Mouse (Mus musculus) MEL (cell line): ENCODE measurements around the gene Ccdc87. TPM values are rescaled to one million over a fixed set of nuclear protein-coding genes. Genes with fewer than 3 reads are reported as not detected.

Experiments used
- DNase-seq: peaks from one replicate; pipeline ENCODE4 v3.0.0; 2011; ENCODE audit warnings: low read depth, low spot score
- H3K27ac ChIP-seq: 2 replicates; pipeline ENCODE4 v1.5.1; 2012; ENCODE audit warnings: low read depth, mild to moderate bottlenecking, control low read depth, low read length, moderate library complexity; ENCODE audit not compliant: control insufficient read depth
- H3K27me3 ChIP-seq, 2 experiments: fragments of 150-350 bp in 1 of 2; sonication (generic) in 1 of 2; 2 replicates each; pipeline ENCODE4 v1.6.1; 2012; ENCODE audit warnings: low read length in 2 of 2, mild to moderate bottlenecking in 2 of 2, improper control_type of control experiment in 1 of 2, moderate library complexity in 1 of 2; ENCODE audit not compliant: insufficient read depth in 2 of 2, control insufficient read depth in 1 of 2
- H3K36me3 ChIP-seq, 2 experiments: 2 replicates each; pipeline ENCODE4 v1.6.1; 2012 to 2014; ENCODE audit warnings: low read length in 2 of 2, improper control_type of control experiment in 1 of 2, inconsistent platforms in 1 of 2, mild to moderate bottlenecking in 1 of 2; ENCODE audit not compliant: insufficient read depth in 2 of 2, control insufficient read depth in 1 of 2
- H3K4me1 ChIP-seq, 2 experiments: fragments of 150-350 bp in 1 of 2; sonication (generic) in 1 of 2; 2 replicates each; pipeline ENCODE4 v1.6.1; 2012; ENCODE audit warnings: low read length in 2 of 2, improper control_type of control experiment in 1 of 2, mild to moderate bottlenecking in 1 of 2; ENCODE audit not compliant: insufficient read depth in 2 of 2, control insufficient read depth in 1 of 2
- H3K4me3 ChIP-seq, 2 experiments: fragments of 150-350 bp in 1 of 2; sonication (generic) in 1 of 2; 2 replicates each; pipeline ENCODE4 v1.5.1; 2012; ENCODE audit warnings: low read depth in 2 of 2, low read length in 2 of 2, mild to moderate bottlenecking in 2 of 2, moderate library complexity in 2 of 2, control low read depth in 1 of 2, improper control_type of control experiment in 1 of 2; ENCODE audit not compliant: control insufficient read depth in 1 of 2, insufficient read depth in 1 of 2
- H3K79me2 ChIP-seq: 2 replicates; pipeline ENCODE4 v1.6.1; 2012; ENCODE audit warnings: mild to moderate bottlenecking, low read length, moderate library complexity; ENCODE audit not compliant: control insufficient read depth, poor library complexity, insufficient read depth
- H3K9ac ChIP-seq: 2 replicates; pipeline ENCODE4 v1.6.1; 2012; ENCODE audit warnings: low read depth, mild to moderate bottlenecking, control low read depth, low read length, moderate library complexity; ENCODE audit not compliant: control insufficient read depth, poor library complexity, severe bottlenecking
- H3K9me3 ChIP-seq: fragments of 150-350 bp; sonication (generic); replicated peaks from 2 replicates; pipeline ENCODE4 v1.6.1; 2012; ENCODE audit warnings: mild to moderate bottlenecking, low read length, improper control_type of control experiment, moderate library complexity; ENCODE audit not compliant: insufficient read depth
- CHD1 ChIP-seq: IDR thresholded peaks from 2 replicates; pipeline ENCODE4 v1.6.1; 2012; ENCODE audit warnings: low read depth, mild to moderate bottlenecking, inconsistent platforms, low read length, improper control_type of control experiment
- ELF1 ChIP-seq: IDR thresholded peaks from 2 replicates; pipeline ENCODE4 v1.6.1; 2014; ENCODE audit warnings: low read depth, mild to moderate bottlenecking, inconsistent platforms, low read length, improper control_type of control experiment, moderate library complexity
- GABPA ChIP-seq: IDR thresholded peaks from 2 replicates; pipeline ENCODE4 v1.6.1; 2012; ENCODE audit warnings: low read depth, mild to moderate bottlenecking, inconsistent platforms, low read length, improper control_type of control experiment, moderate library complexity
- JUND ChIP-seq: IDR thresholded peaks from 2 replicates; pipeline ENCODE4 v1.6.1; 2011; ENCODE audit warnings: low read depth, mild to moderate bottlenecking, improper control_type of control experiment, low read length
- MAFK ChIP-seq: IDR thresholded peaks from 2 replicates; pipeline ENCODE4 v1.6.1; 2011; ENCODE audit warnings: low read depth, mild to moderate bottlenecking, low read length, improper control_type of control experiment, borderline replicate concordance
- MAX ChIP-seq: IDR thresholded peaks from 2 replicates; pipeline ENCODE4 v1.6.1; 2011; ENCODE audit warnings: low read length, improper control_type of control experiment
- MAZ ChIP-seq: IDR thresholded peaks from 2 replicates; pipeline ENCODE4 v1.6.1; 2012; ENCODE audit warnings: low read depth, mild to moderate bottlenecking, inconsistent platforms, low read length, improper control_type of control experiment
- MEF2A ChIP-seq: IDR thresholded peaks from 2 replicates; pipeline ENCODE4 v1.6.1; 2014; ENCODE audit warnings: low read depth, mild to moderate bottlenecking, inconsistent platforms, low read length, improper control_type of control experiment; ENCODE audit not compliant: poor library complexity, insufficient replicate concordance, severe bottlenecking; ENCODE audit errors: extremely low read depth
- MYC ChIP-seq: IDR thresholded peaks from 2 replicates; pipeline ENCODE4 v1.6.1; 2011; ENCODE audit warnings: low read depth, mild to moderate bottlenecking, low read length, improper control_type of control experiment, moderate library complexity
- NELFE ChIP-seq: IDR thresholded peaks from 2 replicates; pipeline ENCODE4 v1.6.1; 2011; ENCODE audit warnings: low read depth, low read length, improper control_type of control experiment
- POLR2A ChIP-seq, 2 experiments: IDR thresholded peaks; 2 replicates each; pipeline ENCODE4 v1.6.1; 2011 to 2012; ENCODE audit warnings: low read length in 2 of 2, mild to moderate bottlenecking in 2 of 2, control low read depth in 1 of 2, improper control_type of control experiment in 1 of 2, low read depth in 1 of 2, moderate library complexity in 1 of 2; ENCODE audit not compliant: control insufficient read depth in 1 of 2, insufficient read depth in 1 of 2, poor library complexity in 1 of 2
- RAD21 ChIP-seq: IDR thresholded peaks from 2 replicates; pipeline ENCODE4 v1.6.1; 2011; ENCODE audit warnings: mild to moderate bottlenecking, low read depth, low read length, improper control_type of control experiment
- SMC3 ChIP-seq: IDR thresholded peaks from 2 replicates; pipeline ENCODE4 v1.6.1; 2011; ENCODE audit warnings: low read depth, low read length, improper control_type of control experiment
- TAL1 ChIP-seq: IDR thresholded peaks from 2 replicates; pipeline ENCODE4 v1.6.1; 2012; ENCODE audit warnings: mild to moderate bottlenecking, inconsistent platforms, low read length, moderate library complexity, mixed read lengths
- TCF12 ChIP-seq: IDR thresholded peaks from 2 replicates; pipeline ENCODE4 v1.6.1; 2014; ENCODE audit warnings: low read depth, mild to moderate bottlenecking, inconsistent platforms, low read length, improper control_type of control experiment, moderate library complexity
- USF2 ChIP-seq, 2 experiments: IDR thresholded peaks; 2 replicates each; pipeline ENCODE4 v1.6.1; 2011 to 2012; ENCODE audit warnings: improper control_type of control experiment in 2 of 2, low read length in 2 of 2, borderline replicate concordance in 1 of 2, inconsistent platforms in 1 of 2, low read depth in 1 of 2, mild to moderate bottlenecking in 1 of 2; ENCODE audit not compliant: insufficient read depth in 1 of 2
- ZMIZ1 ChIP-seq: IDR thresholded peaks from 2 replicates; pipeline ENCODE4 v1.6.1; 2012; ENCODE audit warnings: low read depth, mild to moderate bottlenecking, inconsistent platforms, low read length, improper control_type of control experiment, moderate library complexity
- polyA plus RNA-seq, 2 experiments: library from polyadenylated mRNA; stranded (reverse) in 1 of 2; unstranded in 1 of 2; fragments of >175 nt in 1 of 2; fragments of >200 nt in 1 of 2; gene quantifications; 2 replicates each; pipeline versions ENCODE4 v1.2.1 to v1.2.4; 2012; ENCODE audit warnings: low replicate concordance in 2 of 2, low read depth in 1 of 2; ENCODE audit not compliant: insufficient read length in 2 of 2, insufficient read depth in 1 of 2, missing spikeins in 1 of 2
- total RNA-seq: library from RNA; depleted of rRNA; stranded (reverse); fragments of 300-350 nt; gene quantifications from 2 replicates; pipeline ENCODE4 v1.2.3, GENCODE M21; 2012

The Ccdc87 gene
- total and polyA plus RNA-seq, 3 experiments, result 0.04 to 0.06 TPM; not detected in 1

DNA sequence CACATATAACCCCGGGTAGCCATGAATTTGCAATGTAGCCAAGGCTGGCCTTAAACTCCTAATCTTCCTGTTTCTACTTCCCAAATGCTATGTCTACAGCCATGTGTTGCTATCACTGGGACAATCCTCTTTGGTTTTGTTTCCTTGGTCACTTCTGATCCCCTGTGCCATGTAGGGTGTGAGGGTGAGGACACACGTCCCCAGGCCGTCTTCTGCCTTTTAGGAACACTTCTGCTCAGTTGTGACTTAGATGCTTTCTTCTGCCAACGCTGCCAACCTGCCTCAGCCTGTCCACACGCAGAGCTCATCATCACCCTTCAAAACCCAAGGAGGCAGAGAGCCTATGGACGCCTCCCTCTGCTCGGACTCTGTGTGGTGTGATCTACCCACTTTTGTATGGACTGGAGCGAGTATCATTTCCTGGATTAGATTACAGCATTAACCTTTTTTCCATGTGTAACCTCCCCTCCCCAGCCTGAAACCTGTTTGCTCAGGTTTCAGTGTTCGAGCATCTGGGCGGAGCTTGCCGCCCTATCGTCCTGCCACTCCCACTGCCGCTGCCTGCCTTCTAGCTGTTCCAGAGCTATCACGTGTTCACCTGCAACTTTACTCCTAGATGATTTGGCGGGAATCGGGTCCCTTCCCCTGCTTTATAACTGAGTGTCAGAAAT lies 10.6 kb upstream of the Ccdc87 start:
- no peaks in the 10 kb centered on the region for H3K4me1 ChIP-seq
- peaks cover 0 to 2% of the 10 kb centered on the region in 2 experiments; a peak in 1 of 4 replicates for H3K36me3 ChIP-seq
- no peak overlapping the region for H3K27ac ChIP-seq
- H3K9me3 ChIP-seq, result no peaks in the 10 kb centered on the region
- H3K27me3 ChIP-seq, result no peaks in the 10 kb centered on the region
- TF ChIP-seq ZMIZ1, result no peak
- TF ChIP-seq, all 39 proteins: peak for 0
- no peak overlapping the region for H3K9ac ChIP-seq
- no peaks in the 10 kb centered on the region for H3K79me2 ChIP-seq
- no peak for DNase-seq
- no peak overlapping the region for H3K4me3 ChIP-seq

- no peaks in the 10 kb centered on the region for H3K4me1 ChIP-seq
- no peak overlapping the region for H3K4me3 ChIP-seq
- peaks cover 0 to 2% of the 10 kb centered on the region in 2 experiments; a peak in 1 of 4 replicates for H3K36me3 ChIP-seq
- no peak overlapping the region for H3K27ac ChIP-seq
- no peaks in the 10 kb centered on the region for H3K79me2 ChIP-seq
- DNase-seq, result no peak
- H3K9ac ChIP-seq, result no peak overlapping the region
- no peaks in the 10 kb centered on the region for H3K27me3 ChIP-seq
- no peaks in the 10 kb centered on the region for H3K9me3 ChIP-seq
- TF ChIP-seq MAZ, result no peak
- TF ChIP-seq TAL1, result no peak
- TF ChIP-seq MAX, result no peak
- no peak for TF ChIP-seq USF2 (IDR thresholded peaks at IDR 0.05; ENCODE audit: borderline replicate concordance in 1 of 2, insufficient read depth in 1 of 2, low read depth in 1 of 2, low read length in 2 of 2)
- TF ChIP-seq SMC3, result no peak
- TF ChIP-seq JUND, result no peak
- no peak for TF ChIP-seq TCF12
- no peak for TF ChIP-seq MEF2A
- TF ChIP-seq POLR2A (IDR thresholded peaks at IDR 0.05; ENCODE audit: control insufficient read depth in 1 of 2, insufficient read depth in 1 of 2, low read depth in 1 of 2, low read length in 2 of 2, poor library complexity in 1 of 2), result no peak
- no peak for TF ChIP-seq ELF1
- no peak for TF ChIP-seq MYC
- TF ChIP-seq RAD21, result no peak
- TF ChIP-seq NELFE, result no peak
- TF ChIP-seq MAFK, result no peak
- no peak for TF ChIP-seq GABPA
- no peak for TF ChIP-seq CHD1
Measured at GRCm38 (mm10) chr19:4829156-4829555, 10.0 kb upstream of the Ccdc87 start.
